ENCODE assay signal across 16 mouse cellular contexts in the genomic region with DNA sequence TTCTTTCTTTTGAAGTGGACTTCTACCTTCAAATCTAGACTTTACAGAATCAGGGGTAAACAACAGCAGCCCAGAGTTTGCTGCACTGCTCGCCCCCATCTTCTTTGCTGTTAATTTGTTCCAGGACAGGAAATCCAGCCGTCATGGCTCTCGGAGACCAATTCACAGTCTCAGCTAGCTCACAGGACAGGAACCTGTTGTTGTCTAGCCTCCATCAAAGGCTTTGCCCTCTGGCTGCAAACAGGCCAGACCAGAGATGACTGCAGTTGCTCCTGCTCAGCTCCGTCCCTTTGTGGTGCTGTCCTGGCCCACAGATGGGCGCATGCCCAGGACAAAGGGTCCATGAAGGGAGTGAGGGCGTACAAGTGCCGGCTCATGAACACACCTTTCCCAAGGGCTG.
A peak's percentile ranks its signal among the peaks of the same experiment; 100 is the strongest.
DNase-seq lines count a peak whose midpoint lies in the region; ATAC-seq lines count a peak whose summit lies in the region.
"Had no signal": no experiment of that assay in that cellular context is flagged by ENCODE, and none has a peak within 500 bp of the region (broad histone marks: within the 10 kb centered on the region; RNA-seq: fewer than 3 reads in every experiment).

No protein-coding gene starts in this region.

- no peak for ATAC-seq in hindbrain, embryonic 11.5 days (ENCODE audit: low FRiP score)
- ATAC-seq in hindbrain, embryonic 13.5 days (ENCODE audit: low FRiP score): no peak
- ATAC-seq in neural tube, embryonic 15.5 days (ENCODE audit: low FRiP score): no peak
- no peak for ATAC-seq in intestine, embryonic 16.5 days
- ATAC-seq in stomach, embryonic 16.5 days (ENCODE audit: insufficient read depth, low FRiP score): no peak
- ATAC-seq: midbrain, embryonic 13.5 days had no signal

- 59% methylated on average over 7 of the region's 7 CpGs for WGBS in hindbrain, embryonic 11.5 days
- WGBS in hindbrain, embryonic 13.5 days: 55% methylated on average over 7 of the region's 7 CpGs
- WGBS in neural tube, embryonic 15.5 days: 63% methylated on average over 7 of the region's 7 CpGs
- 63% methylated on average over 7 of the region's 7 CpGs for WGBS in intestine, embryonic 16.5 days
- WGBS in stomach, embryonic 16.5 days: 62% methylated on average over 7 of the region's 7 CpGs

- H3K4me1 ChIP-seq in hindbrain, embryonic 11.5 days (replicated peaks; ENCODE audit: control insufficient read depth, insufficient read depth, low read length): no peaks in the 10 kb centered on the region
- H3K4me1 ChIP-seq in hindbrain, embryonic 13.5 days (replicated peaks): peaks cover 19% of the 10 kb centered on the region
- H3K4me1 ChIP-seq in neural tube, embryonic 15.5 days: peaks cover 21% of the 10 kb centered on the region
- H3K4me1 ChIP-seq in intestine, embryonic 16.5 days (ENCODE audit: control insufficient read depth, insufficient read depth, low read length): peaks cover 26% of the 10 kb centered on the region
- H3K4me1 ChIP-seq in stomach, embryonic 16.5 days (ENCODE audit: control insufficient read depth, insufficient read depth, low read length): peaks cover 34% of the 10 kb centered on the region

- 0 out of 2 replicates have a peak overlapping the region, but pooled peaks have one; percentile 11 for H3K9ac ChIP-seq in hindbrain, embryonic 11.5 days (ENCODE audit: low read depth, low read length)
- no peak overlapping the region for H3K9ac ChIP-seq in hindbrain, embryonic 13.5 days
- H3K9ac ChIP-seq in neural tube, embryonic 15.5 days (replicated peaks): no peak overlapping the region
- no peak overlapping the region for H3K9ac ChIP-seq in intestine, embryonic 16.5 days (ENCODE audit: low read depth, low read length)
- H3K9ac ChIP-seq in stomach, embryonic 16.5 days (ENCODE audit: low read length): 0 out of 2 replicates have a peak overlapping the region, but pooled peaks have one; percentile 12
- H3K9ac ChIP-seq: forebrain, postnatal 0 days had no signal

- H3K27ac ChIP-seq in hindbrain, embryonic 11.5 days (ENCODE audit: low read depth, low read length): peak overlapping the region; percentile 51; the same call in 1 of the 2 replicates
- no peak overlapping the region for H3K27ac ChIP-seq in hindbrain, embryonic 13.5 days
- H3K27ac ChIP-seq in neural tube, embryonic 15.5 days (replicated peaks): no peak overlapping the region
- H3K27ac ChIP-seq in intestine, embryonic 16.5 days (ENCODE audit: low read length): peak overlapping the region; percentile 91
- peak overlapping the region; percentile 83 for H3K27ac ChIP-seq in stomach, embryonic 16.5 days (ENCODE audit: low read length)
- H3K27ac ChIP-seq: gastrocnemius, adult 2 months; midbrain, embryonic 13.5 days had no signal

- DNase-seq in hindbrain, embryonic 11.5 days (ENCODE audit: low spot score): peak; percentile 26
- DNase-seq in neural tube, embryonic 10.5 days (ENCODE audit: extremely low spot score, low spot score): peak; percentile 38
- DNase-seq in c-Kit-positive CD71-positive TER-119-positive erythroid progenitor cells, embryonic 14.5 days (ENCODE audit: low spot score): no peak
- DNase-seq in yolk sac, embryonic 10.5 days (ENCODE audit: low spot score): no peak
- DNase-seq: adrenal gland, postnatal 10 days; cerebellum, adult 18-20 months; gastrocnemius, adult 2 months; kidney, adult 2 months; right cerebral cortex, adult 18-20 months had no signal

- H3K4me2 ChIP-seq in hindbrain, embryonic 11.5 days (replicated peaks; ENCODE audit: low read depth, low read length): no peak overlapping the region
- H3K4me2 ChIP-seq in hindbrain, embryonic 13.5 days: no peak overlapping the region
- H3K4me2 ChIP-seq in neural tube, embryonic 15.5 days: no peak overlapping the region
- H3K4me2 ChIP-seq in intestine, embryonic 16.5 days (ENCODE audit: low read depth, low read length): no peak overlapping the region
- H3K4me2 ChIP-seq in stomach, embryonic 16.5 days (ENCODE audit: low read depth, low read length): no peak overlapping the region
- H3K4me2 ChIP-seq: midbrain, embryonic 13.5 days had no signal

- no peaks in the 10 kb centered on the region for H3K27me3 ChIP-seq in hindbrain, embryonic 11.5 days (ENCODE audit: control insufficient read depth, insufficient read depth, low read length)
- H3K27me3 ChIP-seq in hindbrain, embryonic 13.5 days: peaks cover 25% of the 10 kb centered on the region
- H3K27me3 ChIP-seq in neural tube, embryonic 15.5 days (replicated peaks): no peaks in the 10 kb centered on the region
- no peaks in the 10 kb centered on the region for H3K27me3 ChIP-seq in intestine, embryonic 16.5 days (replicated peaks; ENCODE audit: control insufficient read depth, insufficient read depth, low read length)
- no peaks in the 10 kb centered on the region for H3K27me3 ChIP-seq in stomach, embryonic 16.5 days (ENCODE audit: control insufficient read depth, insufficient read depth, low read length)

- H3K4me3 ChIP-seq in hindbrain, embryonic 11.5 days (ENCODE audit: low read depth, low read length): no peak overlapping the region
- H3K4me3 ChIP-seq in hindbrain, embryonic 13.5 days: no peak overlapping the region
- H3K4me3 ChIP-seq in neural tube, embryonic 15.5 days (replicated peaks): no peak overlapping the region
- no peak overlapping the region for H3K4me3 ChIP-seq in intestine, embryonic 16.5 days (ENCODE audit: low read length)
- no peak overlapping the region for H3K4me3 ChIP-seq in stomach, embryonic 16.5 days (replicated peaks; ENCODE audit: low read length)
- H3K4me3 ChIP-seq: gastrocnemius, adult 2 months; midbrain, embryonic 13.5 days; myocyte had no signal

- no peaks in the 10 kb centered on the region for H3K36me3 ChIP-seq in hindbrain, embryonic 11.5 days (ENCODE audit: control insufficient read depth, insufficient read depth, low read length)
- H3K36me3 ChIP-seq in hindbrain, embryonic 13.5 days: no peaks in the 10 kb centered on the region
- no peaks in the 10 kb centered on the region for H3K36me3 ChIP-seq in neural tube, embryonic 15.5 days
- H3K36me3 ChIP-seq in intestine, embryonic 16.5 days (ENCODE audit: control insufficient read depth, insufficient read depth, low read length): no peaks in the 10 kb centered on the region
- no peaks in the 10 kb centered on the region for H3K36me3 ChIP-seq in stomach, embryonic 16.5 days (ENCODE audit: control insufficient read depth, insufficient read depth, low read length)
- H3K36me3 ChIP-seq: midbrain, embryonic 13.5 days had no signal

- no peaks in the 10 kb centered on the region for H3K9me3 ChIP-seq in hindbrain, embryonic 11.5 days (ENCODE audit: control insufficient read depth, low read length)
- no peaks in the 10 kb centered on the region for H3K9me3 ChIP-seq in hindbrain, embryonic 13.5 days
- H3K9me3 ChIP-seq in neural tube, embryonic 15.5 days (replicated peaks): no peaks in the 10 kb centered on the region
- H3K9me3 ChIP-seq in intestine, embryonic 16.5 days (ENCODE audit: control insufficient read depth, low read length): 0 out of 2 replicates have a peak, but pooled peaks cover 3% of the 10 kb centered on the region
- no peaks in the 10 kb centered on the region for H3K9me3 ChIP-seq in stomach, embryonic 16.5 days (replicated peaks; ENCODE audit: control insufficient read depth, low read length)
- H3K9me3 ChIP-seq: midbrain, embryonic 13.5 days had no signal

Comparison
In these comparisons a context has a peak if more than half of its experiments do, and no peak if none do; other contexts are left out.
1. H3K27ac ChIP-seq: peak in hindbrain, embryonic 11.5 days (single experiment), intestine, embryonic 16.5 days (single experiment) and stomach, embryonic 16.5 days (single experiment); none in hindbrain, embryonic 13.5 days (single experiment) and neural tube, embryonic 15.5 days (single experiment).
2. H3K9ac ChIP-seq: peak in hindbrain, embryonic 11.5 days (single experiment) and stomach, embryonic 16.5 days (single experiment); none in hindbrain, embryonic 13.5 days (single experiment), neural tube, embryonic 15.5 days (single experiment) and intestine, embryonic 16.5 days (single experiment).
3. DNase-seq: peak in hindbrain, embryonic 11.5 days (single experiment) and neural tube, embryonic 10.5 days (single experiment); none in c-Kit-positive CD71-positive TER-119-positive erythroid progenitor cells, embryonic 14.5 days (single experiment) and yolk sac, embryonic 10.5 days (single experiment).